Mouse (Mus musculus) liver, adult 2 months (tissue): ENCODE measurements around the gene Bcl3.

Experiments
- CTCF ChIP-seq: fragments of 200-500 bp; IDR thresholded peaks from 2 replicates; pipeline ENCODE4 v1.5.1; 2011; ENCODE audit warnings: low read depth, low read length, control low read depth
- POLR2A ChIP-seq: fragments of 200-500 bp; IDR thresholded peaks from 2 replicates; pipeline ENCODE4 v1.6.1; 2011; ENCODE audit warnings: low read length, control low read depth; ENCODE audit not compliant: insufficient read depth; ENCODE audit errors: extremely low read depth

- no peak for TF ChIP-seq POLR2A
- no peak for TF ChIP-seq CTCF
Observed at GRCm38 (mm10) chr7:19871137-19871621, 48.6 kb upstream of the Bcl3 start.
